Mouse (Mus musculus): ENCODE measurements at regions not wholly inside any gene's neighbourhood (a gene's known extent, or its start where the extent isn't known, plus 50 kb on each side); places are given as distances from the start of the nearest gene placed in this dataset.

- DNase-seq = no peak
Measured at GRCm38 (mm10) chr1:137852262-137852661, 323.2 kb downstream of the Ptprc start.

DNA sequence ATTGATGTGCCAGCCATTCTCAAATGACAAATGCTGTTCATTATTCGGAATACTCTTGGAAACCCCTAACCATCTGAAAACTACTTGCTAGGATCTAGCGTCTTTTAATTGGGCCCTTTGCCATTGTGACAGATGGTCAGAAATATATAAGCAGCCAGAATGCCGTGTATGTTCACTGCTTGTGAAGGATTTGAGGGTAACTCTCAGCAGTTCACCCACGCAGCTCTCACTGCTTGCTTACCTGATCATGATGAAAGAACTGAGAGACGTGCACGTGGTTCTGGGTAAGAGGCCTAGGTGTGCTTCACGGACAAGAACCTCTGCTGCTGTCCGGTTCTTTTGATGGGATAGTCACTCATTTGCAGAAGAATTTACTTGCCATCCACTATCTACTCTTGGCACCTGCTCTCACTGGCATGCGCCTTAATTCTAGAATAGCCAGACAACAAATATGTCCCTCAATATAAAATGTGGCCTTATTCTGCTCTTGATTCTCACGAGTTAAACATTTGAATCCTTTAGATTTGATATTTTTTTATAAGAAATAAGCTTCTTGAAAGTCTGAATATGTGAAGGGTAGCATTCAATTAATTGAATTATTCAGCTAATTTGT is 328.1 kb downstream of the Ptprc start:
- DNase-seq = peak; percentile 39

- no peak for DNase-seq
Measured at GRCm38 (mm10) chr1:137846857-137847256, 328.7 kb downstream of the Ptprc start.

GRCm38 (mm10) chr1:137840531-137840930 is 335.0 kb downstream of the Ptprc start:
- no peak for DNase-seq

- DNase-seq = no peak
Measured at GRCm38 (mm10) chr1:137839703-137840102, 335.8 kb downstream of the Ptprc start.

GRCm38 (mm10) chr1:137839263-137839662 is 336.2 kb downstream of the Ptprc start:
- DNase-seq = no peak

DNA sequence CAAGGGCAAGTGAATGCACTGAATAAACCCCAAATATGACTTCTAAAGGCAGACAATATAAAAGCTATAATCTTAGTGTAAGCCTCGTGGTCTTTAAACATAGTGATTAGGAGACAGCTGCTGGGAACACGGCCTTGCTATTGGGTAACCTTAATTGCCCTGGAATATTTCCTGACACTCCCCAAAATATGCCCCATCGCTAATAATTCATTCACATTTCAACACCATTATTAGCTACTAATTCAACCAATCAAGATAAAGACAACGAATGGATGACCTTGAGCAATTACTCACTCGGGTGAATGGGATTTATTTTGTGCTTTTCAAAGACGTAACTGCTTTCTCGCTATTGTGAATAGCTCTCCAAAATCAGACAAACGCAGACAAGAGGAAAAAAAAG is 337.2 kb downstream of the Ptprc start:
- no peak for DNase-seq

DNA sequence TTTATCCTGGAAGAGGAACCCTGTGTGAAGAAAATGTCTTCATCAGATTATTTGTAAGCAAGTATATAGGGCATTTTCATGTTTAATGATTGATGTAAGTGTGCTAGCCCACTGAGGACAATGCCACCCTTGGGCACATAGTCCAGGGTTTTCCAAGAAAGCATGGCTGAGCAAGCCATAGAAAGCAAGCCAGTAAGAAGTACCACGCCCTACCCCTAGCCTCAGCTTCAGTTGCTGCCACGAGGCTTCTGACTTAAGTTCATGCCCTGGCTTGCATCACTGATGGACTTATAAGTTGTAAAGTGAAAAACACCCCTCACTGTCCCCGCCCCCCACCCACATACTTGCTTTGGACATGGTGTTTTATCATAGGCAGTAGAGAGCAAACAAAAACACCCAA is 342.0 kb downstream of the Ptprc start:
- DNase-seq = no peak

DNA sequence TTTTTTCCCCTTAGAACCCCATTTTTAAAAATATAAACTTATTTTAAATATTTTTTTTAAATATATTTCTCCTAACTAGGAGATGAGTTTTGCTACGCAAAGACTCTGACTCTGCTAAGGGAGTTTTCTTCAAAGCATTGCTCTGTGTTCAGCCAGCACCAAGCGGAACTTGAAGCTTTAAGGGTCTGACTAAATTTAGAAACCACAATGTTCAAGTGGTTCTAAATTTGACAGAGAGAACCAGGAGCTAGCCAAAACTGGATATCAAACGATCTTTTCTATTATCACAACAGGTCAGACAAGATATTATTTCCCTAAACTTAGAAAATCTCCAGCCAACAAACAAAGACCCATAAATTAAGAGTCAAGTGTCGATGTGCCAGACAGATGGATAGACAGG is 344.2 kb downstream of the Ptprc start:
- no peak for DNase-seq

GRCm38 (mm10) chr1:137827379-137827778 is 348.1 kb downstream of the Ptprc start:
- DNase-seq = no peak

GRCm38 (mm10) chr1:137815401-137815888 is 360.1 kb downstream of the Ptprc start:
- no peak for DNase-seq

- no peak for DNase-seq
Measured at GRCm38 (mm10) chr1:137814556-137814955, 361.0 kb downstream of the Ptprc start.

DNA sequence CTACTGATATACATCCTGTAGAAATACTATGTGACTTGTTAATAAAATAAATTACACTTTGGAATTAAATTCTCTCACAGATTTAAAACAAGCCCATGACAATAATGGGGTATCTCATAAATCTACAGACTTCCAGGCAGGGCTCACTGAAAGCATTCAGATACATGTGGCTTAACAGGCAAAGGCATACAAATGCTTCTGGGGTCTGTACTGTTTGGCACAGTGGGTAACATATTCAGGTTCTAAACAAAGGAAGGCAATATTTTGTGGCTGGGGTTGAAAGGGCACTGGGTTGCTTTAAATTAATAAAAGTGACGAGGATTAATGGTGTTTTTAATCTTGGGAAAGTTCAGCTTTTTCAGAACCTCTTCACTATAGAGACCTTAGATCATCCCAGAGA is 361.8 kb downstream of the Ptprc start:
- no peak for DNase-seq

- no peak for DNase-seq
Measured at GRCm38 (mm10) chr1:137811981-137812380, 363.5 kb downstream of the Ptprc start.

DNA sequence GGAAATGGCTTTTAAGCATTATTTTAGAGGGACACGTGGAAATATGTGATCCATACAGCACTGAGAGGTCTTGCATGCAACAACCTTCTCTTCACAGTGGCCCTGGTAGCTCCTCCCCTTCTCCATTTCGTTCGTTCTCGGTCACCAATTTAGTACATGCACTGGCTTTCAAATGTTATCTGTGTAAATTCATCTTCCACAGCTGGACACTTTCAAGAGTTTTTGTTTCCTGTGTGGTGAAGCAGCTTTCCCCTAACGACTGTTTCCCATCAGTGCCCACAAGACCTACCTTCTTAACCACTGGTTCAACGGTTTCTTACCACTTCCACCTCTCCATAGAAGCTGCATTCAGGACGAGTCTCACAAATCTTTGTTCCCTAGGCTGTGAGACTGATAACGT is 368.8 kb downstream of the Ptprc start:
- DNase-seq = no peak

- no peak for DNase-seq
Measured at GRCm38 (mm10) chr1:137806252-137806651, 369.3 kb downstream of the Ptprc start.

GRCm38 (mm10) chr1:137802119-137802518 is 373.4 kb downstream of the Ptprc start:
- DNase-seq = no peak

DNA sequence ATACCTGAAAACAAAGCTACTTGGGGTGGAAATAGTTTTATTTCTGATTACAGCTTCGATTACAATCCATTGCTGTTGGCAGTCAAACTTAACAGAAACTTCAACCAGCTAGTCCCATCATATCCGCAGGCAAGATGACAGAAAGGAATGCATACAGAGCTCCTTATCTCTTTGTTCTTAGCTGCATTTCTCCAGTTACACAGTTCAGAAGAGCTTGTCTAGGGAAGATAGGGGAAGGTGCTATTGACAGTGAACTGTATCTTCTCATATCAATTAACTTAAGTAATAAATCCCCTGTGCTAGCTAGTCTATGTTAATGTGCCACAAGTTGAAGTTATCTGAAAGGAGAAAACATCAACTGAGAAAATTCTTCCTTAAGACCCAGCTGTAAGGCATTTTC is 374.8 kb downstream of the Ptprc start:
- no peak for DNase-seq

DNA sequence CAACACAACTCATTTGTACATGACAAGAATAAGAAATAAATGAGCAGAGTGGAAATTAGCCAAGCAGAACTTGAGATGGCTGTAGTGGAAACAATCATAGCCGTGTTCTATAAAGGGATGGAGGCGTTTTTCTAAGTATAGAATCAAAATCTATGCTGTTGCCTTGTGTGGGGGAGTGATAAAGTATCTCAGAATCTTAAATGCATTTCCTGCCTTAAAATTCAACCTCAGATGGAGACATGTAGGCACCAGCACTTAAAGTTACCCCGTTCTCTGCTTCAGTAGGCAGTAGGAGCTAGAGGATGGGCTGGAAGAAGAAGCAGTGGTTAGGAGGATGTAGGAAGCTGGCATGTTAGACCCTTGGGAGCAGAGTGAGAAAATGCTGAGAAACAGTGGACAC is 386.7 kb downstream of the Ptprc start:
- no peak for DNase-seq

- DNase-seq = no peak
Measured at GRCm38 (mm10) chr1:137786653-137787052, 388.9 kb downstream of the Ptprc start.

DNA sequence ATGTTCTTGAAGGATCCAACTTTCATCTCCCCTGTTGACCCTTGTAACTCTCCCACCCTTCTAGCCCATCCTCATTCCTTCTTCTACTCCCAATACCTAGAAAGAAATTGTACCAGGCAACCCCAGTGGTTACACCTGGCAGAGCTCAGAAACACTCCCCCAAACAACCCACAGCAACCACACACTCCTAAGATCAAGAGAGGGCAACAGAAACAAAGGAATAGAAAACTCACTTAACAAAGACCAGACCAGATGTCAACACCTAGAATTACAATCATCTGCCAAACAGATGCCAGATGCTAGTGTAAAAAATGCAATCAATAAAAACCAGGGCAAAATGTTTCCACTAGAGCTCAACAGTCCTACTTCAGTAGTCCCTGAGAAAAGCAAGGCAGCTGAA is 400.9 kb downstream of the Ptprc start:
- no peak for DNase-seq

- DNase-seq = no peak
Measured at GRCm38 (mm10) chr1:137760797-137761196, 414.7 kb downstream of the Ptprc start.

DNA sequence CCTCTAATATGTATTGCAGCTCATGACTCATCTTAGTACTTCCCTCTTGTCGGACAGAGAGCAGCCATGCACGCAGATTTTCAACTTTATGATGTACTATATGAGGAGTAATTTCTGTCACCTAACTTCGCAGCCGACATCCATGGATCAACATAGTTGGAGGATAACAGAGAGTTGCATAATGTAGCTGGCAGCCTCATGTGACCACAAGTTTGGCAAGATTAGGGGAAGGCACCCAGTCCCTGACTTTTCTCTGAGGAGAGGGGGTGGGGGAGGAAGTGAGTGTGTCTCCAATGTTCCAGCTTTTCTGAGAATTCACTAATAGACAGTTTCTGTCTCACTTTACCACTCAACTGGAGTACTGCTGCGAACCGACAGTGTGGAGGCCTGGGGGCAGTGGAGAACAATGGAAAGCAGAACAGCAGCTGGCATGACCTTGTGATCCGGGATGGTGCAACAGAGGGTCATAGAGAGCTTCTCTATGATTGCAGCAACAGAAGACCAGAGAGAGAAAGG is 424.0 kb downstream of the Ptprc start:
- DNase-seq = no peak

DNA sequence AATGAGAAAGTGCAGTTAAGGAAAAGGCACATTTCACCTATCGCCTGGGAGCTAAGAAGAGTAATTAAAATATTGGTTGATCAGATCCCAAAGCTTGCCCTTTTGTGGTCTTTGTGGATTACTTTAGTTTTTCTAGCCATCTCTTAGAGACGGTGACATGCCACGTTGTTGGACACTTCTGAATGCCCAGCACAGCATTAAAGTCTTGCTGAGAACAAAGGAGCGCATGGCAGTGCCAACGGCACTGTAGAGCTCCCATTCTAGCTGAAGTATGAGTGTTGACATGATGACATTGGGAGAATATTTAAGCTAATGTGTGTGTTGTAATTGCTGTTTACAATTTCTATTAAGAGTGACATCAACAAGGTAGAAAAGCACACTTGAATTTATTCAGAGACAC is 424.6 kb downstream of the Ptprc start:
- no peak for DNase-seq

GRCm38 (mm10) chr1:137746129-137746528 is 429.4 kb downstream of the Ptprc start:
- no peak for DNase-seq
